Mouse (Mus musculus) megakaryocyte, embryonic 14.5 days (primary cell): ENCODE data around the gene Wdr35. TPM values are rescaled to one million over a fixed set of nuclear protein-coding genes. Genes with fewer than 3 reads are reported as not detected.

Experiments
- H3K27me3 ChIP-seq: replicated peaks from 2 replicates; pipeline ENCODE3; 2012; ENCODE audit warnings: inconsistent platforms
- H3K36me3 ChIP-seq: replicated peaks from 2 replicates; pipeline ENCODE3; 2012; ENCODE audit warnings: low read length, inconsistent platforms, mixed read lengths
- H3K4me1 ChIP-seq: 2 replicates; pipeline ENCODE4 v1.6.1; 2012; ENCODE audit warnings: inconsistent platforms
- H3K4me3 ChIP-seq: replicated peaks from 2 replicates; pipeline ENCODE3; 2012; ENCODE audit warnings: moderate library complexity, mild to moderate bottlenecking, inconsistent platforms
- H3K9me3 ChIP-seq: 2 replicates; pipeline ENCODE4 v1.6.1; 2012; ENCODE audit warnings: inconsistent platforms
- FLI1 ChIP-seq: IDR thresholded peaks from 2 replicates; pipeline ENCODE4 v1.6.1; 2012; ENCODE audit warnings: low read length, inconsistent platforms, mixed read lengths
- GATA1 ChIP-seq: IDR thresholded peaks from 3 replicates; pipeline ENCODE4 v1.6.1; 2012; ENCODE audit warnings: mixed read lengths, low read length, inconsistent platforms, borderline replicate concordance
- polyA plus RNA-seq: library from polyadenylated mRNA; stranded (reverse); fragments of >175 nt; gene quantifications from 2 replicates; pipeline ENCODE4 v1.2.3, GENCODE M21; 2012; ENCODE audit warnings: low replicate concordance; ENCODE audit not compliant: insufficient read depth

Gene Wdr35
- polyA plus RNA-seq, 1 experiment = 0.08 TPM

- Histone ChIP-seq H3K4me1 (peaks cover 12% of the 10 kb centered on the region), H3K9me3 (peaks cover 6% of the 10 kb centered on the region), H3K27me3 (peaks cover under 1% of the 10 kb centered on the region), H3K36me3 (peaks cover 21% of the 10 kb centered on the region), H3K4me3 (no peak overlapping the region)
- no peak for TF ChIP-seq FLI1
- no peak for TF ChIP-seq GATA1
These were observed 69.1 kb downstream of the Wdr35 start for GRCm38 (mm10) chr12:9042759-9043158.

GRCm38 (mm10) chr12:9044666-9045065, 71.0 kb downstream of the Wdr35 start:
- H3K27me3 ChIP-seq = peaks cover 7% of the 10 kb centered on the region
- TF ChIP-seq FLI1 (no peak), GATA1 (no peak)
- H3K4me1 ChIP-seq = peaks cover 15% of the 10 kb centered on the region
- peaks cover 6% of the 10 kb centered on the region for H3K9me3 ChIP-seq
- no peak overlapping the region for H3K4me3 ChIP-seq
- H3K36me3 ChIP-seq = peaks cover 21% of the 10 kb centered on the region

- TF ChIP-seq GATA1 (no peak), FLI1 (no peak)
- Histone ChIP-seq H3K36me3 (peaks cover 15% of the 10 kb centered on the region), H3K9me3 (peaks cover 6% of the 10 kb centered on the region), H3K27me3 (peaks cover 9% of the 10 kb centered on the region), H3K4me3 (no peak overlapping the region), H3K4me1 (peaks cover 35% of the 10 kb centered on the region)
These were observed 73.0 kb downstream of the Wdr35 start for GRCm38 (mm10) chr12:9046674-9047073.

GRCm38 (mm10) chr12:9048090-9048489, 74.4 kb downstream of the Wdr35 start:
- TF ChIP-seq FLI1 (no peak), GATA1 (no peak)
- H3K36me3 ChIP-seq = peaks cover 9% of the 10 kb centered on the region
- no peak overlapping the region for H3K4me3 ChIP-seq
- H3K9me3 ChIP-seq = peaks cover 6% of the 10 kb centered on the region
- peaks cover 41% of the 10 kb centered on the region for H3K4me1 ChIP-seq
- H3K27me3 ChIP-seq = peaks cover 9% of the 10 kb centered on the region

- H3K36me3 ChIP-seq = no peaks in the 10 kb centered on the region
- peaks cover 19% of the 10 kb centered on the region for H3K27me3 ChIP-seq
- TF ChIP-seq FLI1 = no peak
- no peak for TF ChIP-seq GATA1
- H3K4me3 ChIP-seq = peak overlapping the region; percentile 73
- peaks cover 38% of the 10 kb centered on the region for H3K4me1 ChIP-seq
- no peaks in the 10 kb centered on the region for H3K9me3 ChIP-seq
These were observed 77.1 kb downstream of the Wdr35 start for GRCm38 (mm10) chr12:9050824-9051223.

- no peaks in the 10 kb centered on the region for H3K9me3 ChIP-seq
- H3K4me1 ChIP-seq = peaks cover 33% of the 10 kb centered on the region
- H3K36me3 ChIP-seq = no peaks in the 10 kb centered on the region
- peaks cover 21% of the 10 kb centered on the region for H3K27me3 ChIP-seq
- H3K4me3 ChIP-seq = no peak overlapping the region
- TF ChIP-seq GATA1 = no peak
These were observed 78.6 kb downstream of the Wdr35 start for GRCm38 (mm10) chr12:9052075-9052829.

- TF ChIP-seq FLI1 (no peak), GATA1 (no peak)
These were observed 79.7 kb downstream of the Wdr35 start for GRCm38 (mm10) chr12:9053345-9053744.

GRCm38 (mm10) chr12:9054012-9054411, 80.3 kb downstream of the Wdr35 start:
- no peak overlapping the region for H3K4me3 ChIP-seq
- TF ChIP-seq GATA1 (no peak), FLI1 (no peak)
- no peaks in the 10 kb centered on the region for H3K36me3 ChIP-seq

More at GRCm38 (mm10) chr12:9053345-9053744, 79.7 kb downstream of the Wdr35 start:
- Histone ChIP-seq H3K27me3 (peaks cover 18% of the 10 kb centered on the region), H3K4me1 (peaks cover 33% of the 10 kb centered on the region), H3K9me3 (no peaks in the 10 kb centered on the region), H3K4me3 (no peak overlapping the region), H3K36me3 (no peaks in the 10 kb centered on the region)

GRCm38 (mm10) chr12:9055269-9055668, 81.6 kb downstream of the Wdr35 start:
- H3K4me1 ChIP-seq = peaks cover 21% of the 10 kb centered on the region
- TF ChIP-seq FLI1 (no peak), GATA1 (no peak)

More at GRCm38 (mm10) chr12:9054012-9054411, 80.3 kb downstream of the Wdr35 start:
- Histone ChIP-seq H3K27me3 (peaks cover 14% of the 10 kb centered on the region), H3K4me1 (peaks cover 28% of the 10 kb centered on the region), H3K9me3 (no peaks in the 10 kb centered on the region)

GRCm38 (mm10) chr12:9059502-9059901, 85.8 kb downstream of the Wdr35 start:
- no peak overlapping the region for H3K4me3 ChIP-seq
- H3K9me3 ChIP-seq = no peaks in the 10 kb centered on the region
- no peak for TF ChIP-seq FLI1
- TF ChIP-seq GATA1 = no peak
- H3K27me3 ChIP-seq = peaks cover 6% of the 10 kb centered on the region
- H3K36me3 ChIP-seq = no peaks in the 10 kb centered on the region
- H3K4me1 ChIP-seq = no peaks in the 10 kb centered on the region

More at GRCm38 (mm10) chr12:9055269-9055668, 81.6 kb downstream of the Wdr35 start:
- H3K36me3 ChIP-seq = no peaks in the 10 kb centered on the region
- peaks cover 11% of the 10 kb centered on the region for H3K27me3 ChIP-seq
- no peak overlapping the region for H3K4me3 ChIP-seq
- no peaks in the 10 kb centered on the region for H3K9me3 ChIP-seq
